ENCODE assay signal across 25 mouse cellular contexts in genomic region chr6:8390935-8391334, GRCm38 (mm10).
"Had no signal": no experiment of that assay in that cellular context is flagged by ENCODE, and none has a peak within 500 bp of the region (broad histone marks: within the 10 kb centered on the region; RNA-seq: fewer than 3 reads in every experiment).

No protein-coding gene starts in this region.

- DNase-seq: gastrocnemius, postnatal 14 days; gastrocnemius, postnatal 36 days; heart, adult 11 months; heart, adult 2 months; heart, postnatal 14 days; heart, postnatal 36 days; kidney, adult 11 months; kidney, adult 2 months; kidney, adult 9 months; kidney, postnatal 14 days; kidney, postnatal 36 days; layer of hippocampus, adult 9-11 months; layer of hippocampus, postnatal 36 days; left cerebral cortex, postnatal 4 days had no signal

- H3K4me1 ChIP-seq: heart, embryonic 15.5 days; hindbrain, embryonic 15.5 days; kidney, embryonic 15.5 days; limb, embryonic 13.5 days; limb, embryonic 15.5 days had no signal

- H3K4me3 ChIP-seq: heart, adult 2 months; heart, embryonic 13.5 days; heart, embryonic 15.5 days; hindbrain, embryonic 13.5 days; hindbrain, embryonic 15.5 days; kidney, embryonic 15.5 days; limb, embryonic 13.5 days; limb, embryonic 15.5 days; liver, embryonic 12.5 days had no signal

- H3K36me3 ChIP-seq: heart, embryonic 13.5 days; heart, embryonic 15.5 days; hindbrain, embryonic 13.5 days; hindbrain, embryonic 15.5 days; kidney, embryonic 15.5 days; limb, embryonic 13.5 days; limb, embryonic 15.5 days; liver, embryonic 12.5 days had no signal

- H3K27ac ChIP-seq: heart, adult 2 months; heart, embryonic 13.5 days; heart, embryonic 15.5 days; hindbrain, embryonic 13.5 days; hindbrain, embryonic 15.5 days; hindbrain, postnatal 0 days; kidney, embryonic 15.5 days; kidney, postnatal 0 days; limb, embryonic 13.5 days; limb, embryonic 15.5 days; liver, embryonic 12.5 days; liver, embryonic 14.5 days had no signal

- H3K27me3 ChIP-seq: heart, embryonic 13.5 days; heart, embryonic 15.5 days; hindbrain, embryonic 13.5 days; hindbrain, embryonic 15.5 days; kidney, embryonic 15.5 days; limb, embryonic 13.5 days; limb, embryonic 15.5 days; liver, embryonic 12.5 days had no signal
